Mouse (Mus musculus): ENCODE measurements around the gene Trappc11. TPM values are rescaled to one million over a fixed set of nuclear protein-coding genes. Genes with fewer than 3 reads are reported as not detected.

Gene Trappc11
- 20.7 and 20.8 TPM in 2 replicates for polyA plus RNA-seq (2015; fragmentation: Nextera tagmentation; extraction: Ambion mirVana)

DNA sequence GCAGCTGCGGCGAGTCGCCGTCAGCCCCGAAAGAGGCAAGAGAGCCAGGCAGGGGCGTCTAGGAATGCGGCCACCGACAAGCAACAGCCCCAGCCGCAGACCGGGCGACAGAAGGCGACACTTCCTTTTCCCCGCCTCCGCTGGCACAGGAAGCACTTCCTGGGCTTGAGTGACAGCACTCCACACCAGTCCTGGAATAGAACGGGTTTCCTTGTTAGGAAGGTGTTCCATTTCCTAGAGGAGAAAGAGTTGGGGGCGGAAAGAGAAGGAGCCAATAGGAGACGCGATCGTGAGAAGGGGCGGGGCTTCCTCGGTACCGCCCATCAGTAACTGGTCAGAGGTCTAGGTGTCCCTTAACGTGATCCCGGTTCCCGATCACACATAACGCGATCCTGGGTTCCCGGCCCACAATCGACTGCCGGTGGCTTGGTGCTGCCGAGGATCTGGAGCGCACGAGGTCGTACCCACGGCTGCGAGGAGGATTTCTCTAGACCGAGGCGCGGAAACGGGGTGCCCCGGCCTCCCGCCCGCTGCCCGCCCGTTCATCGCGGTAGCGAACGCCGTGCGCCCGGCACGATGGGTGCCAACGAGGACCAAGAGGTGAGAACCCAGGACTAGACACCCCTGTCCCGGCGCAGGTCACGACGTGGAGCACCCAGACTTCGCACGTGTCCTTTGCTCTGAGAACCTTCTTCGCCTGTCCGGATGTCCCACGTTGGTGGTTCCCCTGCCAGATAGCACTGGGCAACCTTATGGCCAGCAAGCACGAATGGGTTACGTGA is at the start of gene Trappc11, which contains the start of gene Rwdd4a:
TSS of gene Trappc11 (minus strand) at position 127 of the 782 bp plus-strand sequence.
TSS of gene Rwdd4a (plus strand) at position 321 of the 782 bp plus-strand sequence.
- peak; percentile 100 for ATAC-seq (replicated peaks; ENCODE audit: extremely low read depth, insufficient read depth, low FRiP score)
- peaks cover 16% of the 10 kb centered on the region for H3K36me3 ChIP-seq (ENCODE audit: control insufficient read depth, insufficient read depth)

DNA sequence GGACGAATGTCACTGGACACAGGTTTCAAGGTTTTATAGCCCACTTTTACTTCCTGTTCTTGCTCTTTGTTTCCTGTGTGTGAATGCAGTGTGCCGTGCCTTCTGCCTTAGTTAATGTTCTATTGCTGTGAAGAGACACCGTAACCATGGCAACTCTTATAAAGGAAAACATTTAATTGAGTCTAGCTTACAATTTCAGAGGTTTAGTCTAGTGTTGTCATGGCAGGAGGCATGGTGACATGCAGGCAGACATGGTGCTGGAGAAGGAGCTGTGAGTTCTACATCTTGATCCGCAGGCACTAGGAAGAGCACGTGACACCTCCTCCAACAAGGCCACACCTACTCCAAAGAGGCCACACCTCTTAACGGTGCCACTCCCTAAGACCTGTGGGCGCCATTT is 48.2 kb upstream of the Trappc11 start:
- no peaks in the 10 kb centered on the region for H3K4me1 ChIP-seq (ENCODE audit: control insufficient read depth, insufficient read depth, low read length)
- H3K27ac ChIP-seq (ENCODE audit: low read length), result no peak overlapping the region
- no peaks in the 10 kb centered on the region for H3K36me3 ChIP-seq (ENCODE audit: control insufficient read depth, insufficient read depth)
- no peak overlapping the region for H3K4me3 ChIP-seq (ENCODE audit: low read length)
- H3K9ac ChIP-seq (ENCODE audit: low read length), result no peak overlapping the region
- ATAC-seq (replicated peaks; ENCODE audit: extremely low read depth, insufficient read depth, low FRiP score), result no peak
- H3K27me3 ChIP-seq (ENCODE audit: control insufficient read depth, insufficient read depth, low read length), result no peaks in the 10 kb centered on the region
- WGBS, result 80% methylated on average over 7 of the region's 7 CpGs
- no peak overlapping the region for H3K4me2 ChIP-seq (ENCODE audit: low read depth, low read length)
- H3K9me3 ChIP-seq (replicated peaks; ENCODE audit: control insufficient read depth, low read length), result peaks cover 2% of the 10 kb centered on the region

More for the DNA sequence above, at the start of gene Trappc11, which contains the start of gene Rwdd4a:
- under 1% methylated on average over 65 of the region's 65 CpGs for WGBS
- H3K4me3 ChIP-seq (ENCODE audit: low read length), result peak within 1 kb of the TSS; percentile 80
- peak within 1 kb of the TSS; percentile 84 for H3K27ac ChIP-seq (ENCODE audit: low read length)
- H3K9ac ChIP-seq (ENCODE audit: low read length), result peak within 1 kb of the TSS; percentile 94
- peaks cover 18% of the 10 kb centered on the region for H3K4me1 ChIP-seq (ENCODE audit: control insufficient read depth, insufficient read depth, low read length)
- H3K4me2 ChIP-seq (ENCODE audit: low read depth, low read length), result peak within 1 kb of the TSS; percentile 85
- no peaks in the 10 kb centered on the region for H3K27me3 ChIP-seq (ENCODE audit: control insufficient read depth, insufficient read depth, low read length)
- H3K9me3 ChIP-seq (replicated peaks; ENCODE audit: control insufficient read depth, low read length), result no peaks in the 10 kb centered on the region

GRCm38 (mm10) chr8:47573482-47573881 is 40.2 kb upstream of the Trappc11 start:
- Histone ChIP-seq H3K36me3 (ENCODE audit: control insufficient read depth, insufficient read depth) (no peaks in the 10 kb centered on the region), H3K27ac (ENCODE audit: low read length) (no peak overlapping the region), H3K9ac (ENCODE audit: low read length) (no peak overlapping the region), H3K9me3 (replicated peaks; ENCODE audit: control insufficient read depth, low read length) (peaks cover 6% of the 10 kb centered on the region), H3K4me3 (ENCODE audit: low read length) (no peak overlapping the region), H3K27me3 (ENCODE audit: control insufficient read depth, insufficient read depth, low read length) (no peaks in the 10 kb centered on the region), H3K4me1 (ENCODE audit: control insufficient read depth, insufficient read depth, low read length) (no peaks in the 10 kb centered on the region), H3K4me2 (ENCODE audit: low read depth, low read length) (no peak overlapping the region)
- ATAC-seq (replicated peaks; ENCODE audit: extremely low read depth, insufficient read depth, low FRiP score), result no peak
- 85% methylated on average over 7 of the region's 7 CpGs for WGBS

DNA sequence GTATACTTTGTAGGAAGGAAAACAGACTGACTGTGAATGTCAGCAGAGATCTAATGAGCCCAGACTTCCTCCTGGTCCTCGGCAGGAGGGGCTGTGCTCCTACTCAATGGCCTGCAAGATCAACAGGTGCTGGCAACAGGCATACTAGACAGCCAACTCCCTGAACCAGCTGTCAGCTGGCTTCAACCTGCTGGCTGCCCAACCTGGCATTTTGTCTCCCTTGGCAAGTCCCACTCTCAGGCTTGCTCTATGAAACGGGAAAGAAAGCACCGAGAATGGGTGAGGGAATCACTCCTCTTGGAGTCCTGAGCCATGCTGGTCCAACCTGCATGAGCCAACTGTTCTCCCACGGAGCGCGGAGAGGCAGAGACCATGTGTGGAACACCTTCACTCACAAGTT is 36.9 kb upstream of the Trappc11 start:
- H3K4me3 ChIP-seq (ENCODE audit: low read length), result no peak overlapping the region
- H3K27ac ChIP-seq (ENCODE audit: low read length), result no peak overlapping the region
- no peak overlapping the region for H3K4me2 ChIP-seq (ENCODE audit: low read depth, low read length)
- WGBS, result 79% methylated on average over 6 of the region's 6 CpGs
- no peaks in the 10 kb centered on the region for H3K4me1 ChIP-seq (ENCODE audit: control insufficient read depth, insufficient read depth, low read length)
- H3K9ac ChIP-seq (ENCODE audit: low read length), result no peak overlapping the region
- H3K27me3 ChIP-seq (ENCODE audit: control insufficient read depth, insufficient read depth, low read length), result no peaks in the 10 kb centered on the region
- ATAC-seq (replicated peaks; ENCODE audit: extremely low read depth, insufficient read depth, low FRiP score), result no peak
- H3K36me3 ChIP-seq (ENCODE audit: control insufficient read depth, insufficient read depth), result no peaks in the 10 kb centered on the region
- no peaks in the 10 kb centered on the region for H3K9me3 ChIP-seq (replicated peaks; ENCODE audit: control insufficient read depth, low read length)

DNA sequence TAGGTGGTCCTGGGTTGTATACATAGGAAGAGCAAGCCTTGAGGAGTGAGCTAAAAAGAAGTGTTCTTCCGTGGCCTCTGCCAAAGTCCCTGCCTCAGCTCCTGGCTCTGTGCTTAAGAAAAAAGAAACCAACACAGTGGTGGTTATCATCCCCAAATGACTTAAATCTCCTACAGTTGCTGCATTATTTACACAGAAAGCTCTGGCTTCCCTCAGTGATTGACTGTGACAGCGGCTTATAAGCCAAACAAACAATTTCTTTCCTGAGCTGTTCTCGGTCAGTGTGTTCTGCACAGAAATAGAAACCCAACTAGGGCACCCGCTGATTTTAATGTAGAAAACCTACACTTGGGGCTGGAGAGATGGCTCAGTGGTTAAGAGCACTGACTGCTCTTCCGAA is 34.8 kb upstream of the Trappc11 start:
- ATAC-seq (replicated peaks; ENCODE audit: extremely low read depth, insufficient read depth, low FRiP score), result no peak
- 66% methylated on average over 5 of the region's 5 CpGs for WGBS
- Histone ChIP-seq H3K27me3 (ENCODE audit: control insufficient read depth, insufficient read depth, low read length) (no peaks in the 10 kb centered on the region), H3K9ac (ENCODE audit: low read length) (no peak overlapping the region), H3K36me3 (ENCODE audit: control insufficient read depth, insufficient read depth) (no peaks in the 10 kb centered on the region), H3K4me1 (ENCODE audit: control insufficient read depth, insufficient read depth, low read length) (no peaks in the 10 kb centered on the region), H3K27ac (ENCODE audit: low read length) (no peak overlapping the region), H3K4me3 (ENCODE audit: low read length) (no peak overlapping the region), H3K4me2 (ENCODE audit: low read depth, low read length) (no peak overlapping the region), H3K9me3 (replicated peaks; ENCODE audit: control insufficient read depth, low read length) (no peaks in the 10 kb centered on the region)

DNA sequence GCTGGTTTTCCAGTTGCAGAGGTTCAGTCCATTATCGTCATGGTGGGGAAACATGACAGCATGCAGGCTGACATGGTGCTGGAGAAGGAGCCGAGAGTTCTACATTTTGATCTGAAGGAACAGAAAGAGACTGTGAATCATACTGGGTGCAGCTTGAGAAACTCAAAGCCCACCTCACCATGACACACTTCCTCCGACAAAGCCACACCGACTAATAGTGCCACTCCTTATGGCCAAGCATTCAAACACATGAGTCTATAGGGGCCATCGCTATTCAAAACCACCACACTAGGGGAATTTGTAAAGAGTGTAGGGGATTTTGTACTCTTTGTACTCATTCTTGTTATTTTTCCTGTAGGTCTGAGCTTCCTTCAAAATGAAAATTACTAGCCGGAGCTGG is 33.3 kb upstream of the Trappc11 start:
- H3K4me1 ChIP-seq (ENCODE audit: control insufficient read depth, insufficient read depth, low read length), result no peaks in the 10 kb centered on the region
- no peak overlapping the region for H3K9ac ChIP-seq (ENCODE audit: low read length)
- H3K9me3 ChIP-seq (replicated peaks; ENCODE audit: control insufficient read depth, low read length), result no peaks in the 10 kb centered on the region
- no peak overlapping the region for H3K4me2 ChIP-seq (ENCODE audit: low read depth, low read length)
- ATAC-seq (replicated peaks; ENCODE audit: extremely low read depth, insufficient read depth, low FRiP score), result no peak
- no peaks in the 10 kb centered on the region for H3K36me3 ChIP-seq (ENCODE audit: control insufficient read depth, insufficient read depth)
- H3K27me3 ChIP-seq (ENCODE audit: control insufficient read depth, insufficient read depth, low read length), result no peaks in the 10 kb centered on the region
- no peak overlapping the region for H3K27ac ChIP-seq (ENCODE audit: low read length)
- WGBS, result 90% methylated on average over 6 of the region's 6 CpGs
- no peak overlapping the region for H3K4me3 ChIP-seq (ENCODE audit: low read length)

GRCm38 (mm10) chr8:47560801-47561200 is 27.5 kb upstream of the Trappc11 start:
- no peak overlapping the region for H3K27ac ChIP-seq (ENCODE audit: low read length)
- H3K9me3 ChIP-seq (replicated peaks; ENCODE audit: control insufficient read depth, low read length), result no peaks in the 10 kb centered on the region
- 89% methylated on average over 7 of the region's 7 CpGs for whole genome bisulfite sequencing
- no peaks in the 10 kb centered on the region for H3K27me3 ChIP-seq (ENCODE audit: control insufficient read depth, insufficient read depth, low read length)
- no peak overlapping the region for H3K9ac ChIP-seq (ENCODE audit: low read length)
- ATAC-seq (replicated peaks; ENCODE audit: extremely low read depth, insufficient read depth, low FRiP score), result no peak
- H3K4me2 ChIP-seq (ENCODE audit: low read depth, low read length), result no peak overlapping the region
- no peaks in the 10 kb centered on the region for H3K36me3 ChIP-seq (ENCODE audit: control insufficient read depth, insufficient read depth)
- H3K4me3 ChIP-seq (ENCODE audit: low read length), result no peak overlapping the region
- H3K4me1 ChIP-seq (ENCODE audit: control insufficient read depth, insufficient read depth, low read length), result no peaks in the 10 kb centered on the region; the same call in 1 of the 2 replicates

GRCm38 (mm10) chr8:47558274-47558673 is 25.0 kb upstream of the Trappc11 start:
- Histone ChIP-seq H3K9me3 (replicated peaks; ENCODE audit: control insufficient read depth, low read length) (no peaks in the 10 kb centered on the region), H3K4me2 (ENCODE audit: low read depth, low read length) (no peak overlapping the region), H3K27me3 (ENCODE audit: control insufficient read depth, insufficient read depth, low read length) (no peaks in the 10 kb centered on the region), H3K4me3 (ENCODE audit: low read length) (no peak overlapping the region), H3K9ac (ENCODE audit: low read length) (no peak overlapping the region), H3K27ac (ENCODE audit: low read length) (no peak overlapping the region), H3K4me1 (ENCODE audit: control insufficient read depth, insufficient read depth, low read length) (no peaks in the 10 kb centered on the region; the same call in 1 of the 2 replicates), H3K36me3 (ENCODE audit: control insufficient read depth, insufficient read depth) (peaks cover 4% of the 10 kb centered on the region)
- WGBS, result 21% methylated on average over 7 of the region's 7 CpGs
- no peak for ATAC-seq (replicated peaks; ENCODE audit: extremely low read depth, insufficient read depth, low FRiP score)

DNA sequence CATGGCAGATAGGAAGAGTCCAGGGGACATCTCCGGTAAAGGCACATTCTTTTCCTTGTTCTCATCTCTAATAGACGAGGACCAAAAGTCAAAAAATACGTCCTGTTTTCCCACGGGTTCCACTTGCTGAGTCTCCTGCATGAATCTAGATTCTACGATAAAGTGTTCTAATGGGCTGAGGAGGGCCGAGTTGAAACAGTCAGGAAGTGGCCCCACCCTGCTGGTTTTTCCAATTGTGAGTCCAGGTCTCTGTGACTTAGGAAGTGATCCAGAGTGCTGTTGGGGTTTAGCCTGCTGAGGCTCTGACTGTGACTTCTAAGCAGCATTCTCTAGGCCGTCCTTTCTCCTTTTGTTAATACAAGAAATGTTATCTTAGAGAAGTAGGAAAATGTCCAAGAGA is 23.2 kb upstream of the Trappc11 start:
- Histone ChIP-seq H3K4me3 (ENCODE audit: low read length) (no peak overlapping the region), H3K36me3 (ENCODE audit: control insufficient read depth, insufficient read depth) (peaks cover 9% of the 10 kb centered on the region), H3K27ac (ENCODE audit: low read length) (no peak overlapping the region), H3K4me2 (ENCODE audit: low read depth, low read length) (no peak overlapping the region), H3K9ac (ENCODE audit: low read length) (no peak overlapping the region), H3K4me1 (ENCODE audit: control insufficient read depth, insufficient read depth, low read length) (no peaks in the 10 kb centered on the region; the same call in 1 of the 2 replicates), H3K27me3 (ENCODE audit: control insufficient read depth, insufficient read depth, low read length) (no peaks in the 10 kb centered on the region), H3K9me3 (replicated peaks; ENCODE audit: control insufficient read depth, low read length) (no peaks in the 10 kb centered on the region)
- WGBS, result 70% methylated on average over 7 of the region's 7 CpGs
- ATAC-seq (replicated peaks; ENCODE audit: extremely low read depth, insufficient read depth, low FRiP score), result peak; percentile 45; the same call in 1 of the 2 replicates
